Mouse (Mus musculus) gastrocnemius, postnatal 25 days (tissue): Measurements from ENCODE around the gene Coro1c. TPM values are rescaled to one million over a fixed set of nuclear protein-coding genes. Genes with fewer than 3 reads are reported as not detected.

Source experiments
- DNase-seq: peaks from one replicate; pipeline ENCODE4 v3.0.0; 2022
- total RNA-seq, 2 experiments: library from RNA; stranded (reverse); gene quantifications; 1 replicate in 1 of 2; 2 replicates in 1 of 2; pipeline ENCODE4 v1.2.3; 2021

Coro1c gene
- total RNA-seq, 2 experiments from 2014 or later: 11.9 to 17.1 TPM

GRCm38 (mm10) chr5:113796401-113797148 lies 112.0 kb downstream of the Coro1c start:
- DNase-seq: no peak

Other genes with a start within 250 kb of the Coro1c start
- gene 1700069L16Rik, start 184.0 kb downstream of the Coro1c start, total RNA-seq: not detected
- 1 to 10 TPM; 4.8 to 5.9 TPM for gene Ficd, start 173.0 kb downstream of the Coro1c start, total RNA-seq
- 1 to 10 TPM; 5.8 to 8.2 TPM for gene Sart3, start 136.2 kb downstream of the Coro1c start, total RNA-seq
- gene Iscu, start 136.0 kb downstream of the Coro1c start, total RNA-seq: 100 to 1,000 TPM; 126 to 135 TPM
- gene Tmem119, start 108.2 kb downstream of the Coro1c start, total RNA-seq: 1 to 10 TPM; 3.0 to 3.6 TPM
- gene Selplg, start 76.1 kb downstream of the Coro1c start, total RNA-seq: 1 to 10 TPM in 1 of 2 experiments, under 1 TPM in 1; 0.43 to 1.2 TPM
- 1 to 10 TPM; 6.5 to 6.7 TPM for gene Ssh1, start 85.1 kb upstream of the Coro1c start, total RNA-seq
- gene Dao, start 94.9 kb upstream of the Coro1c start, total RNA-seq: not detected
- gene Usp30, start 156.7 kb upstream of the Coro1c start, total RNA-seq: 1 to 10 TPM; 6.8 to 7.2 TPM
- gene Svop, start 182.8 kb upstream of the Coro1c start, total RNA-seq: not detected
- gene Alkbh2, start 219.5 kb upstream of the Coro1c start, total RNA-seq: 1 to 10 TPM; 1.2 to 1.4 TPM
- 10 to 100 TPM; 10.5 TPM for gene Ung, start 221.6 kb upstream of the Coro1c start, total RNA-seq
- 100 to 1,000 TPM; 120 to 133 TPM for gene Acacb, start 237.8 kb upstream of the Coro1c start, total RNA-seq